Mouse (Mus musculus) heart, adult 18-20 months (tissue): ENCODE measurements around the gene Tescl. TPM values are rescaled to one million over a fixed set of nuclear protein-coding genes. Genes with fewer than 3 reads are reported as not detected.

Experiments
- DNase-seq, 2 experiments: peaks; one replicate each; pipeline ENCODE4 v3.0.0; 2021 to 2022; ENCODE audit warnings: mixed read lengths in 1 of 2
- total RNA-seq, 2 experiments: library from RNA; stranded (reverse); gene quantifications; 2 replicates each; pipeline ENCODE4 v1.2.3; 2021

The Tescl gene
- total RNA-seq, 2 experiments from 2014 or later: 0.32 TPM; not detected in 1

DNA sequence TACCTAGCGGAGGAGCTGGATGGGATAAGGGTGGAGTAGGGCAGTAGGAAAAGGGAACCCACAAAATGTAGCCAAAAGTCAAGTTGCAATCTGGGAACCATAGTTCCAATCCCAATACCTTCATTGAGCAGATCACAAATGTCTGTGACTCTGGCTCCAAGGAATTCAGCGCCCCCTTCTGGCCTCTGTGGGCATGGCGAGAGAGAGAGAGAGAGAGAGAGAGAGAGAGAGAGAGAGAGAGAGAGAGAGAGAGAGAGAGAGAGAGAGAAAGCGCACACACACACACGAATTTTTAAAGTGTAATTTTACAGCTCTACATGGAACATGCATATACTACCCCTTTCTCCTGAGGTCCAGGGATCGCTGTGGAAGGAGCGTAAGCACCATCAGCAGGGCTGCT, 29.5 kb upstream of the Tescl start:
- no peak for DNase-seq

DNA sequence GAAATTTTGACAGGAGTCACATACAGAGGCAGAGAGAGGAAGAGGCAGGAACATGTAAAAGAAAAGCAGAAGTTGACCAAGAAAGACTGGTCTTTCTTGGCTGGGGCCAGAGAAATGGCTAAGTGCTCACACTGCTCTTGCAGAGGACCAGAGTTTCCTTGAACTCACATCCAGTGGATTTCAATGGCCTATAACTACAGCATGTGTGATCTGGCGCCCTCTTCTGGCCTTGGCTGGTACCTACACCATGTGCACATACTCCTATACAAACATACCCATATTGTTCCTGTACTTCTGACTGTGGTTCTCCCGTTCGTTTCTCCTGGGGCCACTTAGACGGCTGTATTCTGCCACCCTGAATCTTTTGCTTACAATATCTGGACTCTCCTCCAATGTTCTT, 27.3 kb upstream of the Tescl start:
- DNase-seq: no peak

DNA sequence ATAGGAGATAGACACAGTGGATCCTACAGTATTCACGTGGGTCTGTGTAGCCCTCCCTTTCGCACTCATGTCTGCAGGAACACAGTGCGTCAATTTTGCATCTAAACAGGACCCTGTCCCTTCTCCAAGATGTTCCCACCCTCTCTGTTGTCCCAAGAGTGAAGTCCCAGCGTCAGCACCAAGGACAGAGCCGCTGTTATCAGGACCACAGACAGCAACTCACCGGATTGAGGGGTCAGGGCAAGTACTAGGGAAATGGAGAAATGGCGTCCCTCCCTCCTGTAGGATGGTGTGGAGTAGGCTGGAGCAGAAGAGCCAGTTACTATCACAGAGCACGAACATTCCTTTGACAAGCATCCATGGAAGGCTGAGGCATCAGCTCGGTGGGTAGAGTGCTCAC, 25.5 kb upstream of the Tescl start:
- DNase-seq: peak in 1 of 2 experiments; percentile 45

DNA sequence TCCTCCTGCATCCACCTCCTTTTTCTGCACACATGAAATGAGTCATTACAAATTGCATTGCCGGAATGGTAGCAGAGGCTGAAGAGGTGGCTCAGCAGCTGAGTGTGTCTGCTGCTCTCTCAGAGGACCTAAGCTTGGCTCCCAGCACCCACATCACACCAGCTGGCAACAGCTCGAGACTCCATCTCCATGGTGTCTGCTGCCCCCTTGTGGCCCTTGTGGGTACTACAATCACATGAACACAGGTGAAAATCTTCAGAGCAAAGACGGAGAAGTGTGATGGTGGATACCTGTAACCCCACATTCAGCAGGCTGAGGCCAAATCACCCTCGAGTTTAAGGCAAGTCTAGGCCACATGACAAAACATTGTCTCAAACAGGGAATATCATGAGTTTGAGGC, 24.2 kb upstream of the Tescl start:
- DNase-seq: no peak

DNA sequence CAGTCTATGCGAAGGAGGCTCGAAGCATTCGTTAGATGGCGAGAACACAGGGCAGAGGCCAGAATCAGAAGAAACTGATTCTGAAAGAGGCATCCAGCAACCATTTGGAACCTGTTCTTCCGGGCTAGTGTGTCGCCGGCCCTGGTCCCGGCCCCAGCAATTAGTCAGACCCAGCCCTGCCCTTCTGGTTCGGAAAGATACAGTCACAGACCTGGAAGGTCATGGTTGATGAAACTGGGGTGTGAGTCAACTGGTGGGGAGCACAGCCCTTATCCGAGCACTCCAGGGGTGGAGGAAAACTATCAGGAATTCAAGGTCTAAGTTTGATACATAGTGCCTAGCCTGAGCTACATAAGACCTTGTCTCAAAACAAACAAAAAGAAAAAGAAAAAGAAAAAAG, 22.3 kb upstream of the Tescl start:
- no peak for DNase-seq

DNA sequence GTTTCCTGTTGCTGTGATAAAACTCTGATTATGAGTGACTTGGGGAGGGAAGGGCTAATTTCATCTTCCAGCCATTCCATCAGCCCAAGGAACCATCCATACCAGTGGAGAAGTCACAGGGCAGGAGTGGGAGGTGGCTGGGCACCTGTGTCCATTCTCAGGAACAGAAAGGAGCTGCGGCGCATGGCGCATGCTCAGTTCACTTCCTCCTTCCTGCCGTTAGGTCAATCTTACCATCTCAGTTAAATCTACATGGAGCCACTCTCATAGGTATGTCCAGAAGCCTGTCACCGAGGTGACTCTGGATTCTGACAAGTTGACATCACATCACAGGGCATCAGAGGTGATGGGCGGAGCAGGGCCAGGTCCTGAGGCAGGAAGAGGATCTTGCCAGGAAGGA, 21.9 kb upstream of the Tescl start:
- no peak for DNase-seq

DNA sequence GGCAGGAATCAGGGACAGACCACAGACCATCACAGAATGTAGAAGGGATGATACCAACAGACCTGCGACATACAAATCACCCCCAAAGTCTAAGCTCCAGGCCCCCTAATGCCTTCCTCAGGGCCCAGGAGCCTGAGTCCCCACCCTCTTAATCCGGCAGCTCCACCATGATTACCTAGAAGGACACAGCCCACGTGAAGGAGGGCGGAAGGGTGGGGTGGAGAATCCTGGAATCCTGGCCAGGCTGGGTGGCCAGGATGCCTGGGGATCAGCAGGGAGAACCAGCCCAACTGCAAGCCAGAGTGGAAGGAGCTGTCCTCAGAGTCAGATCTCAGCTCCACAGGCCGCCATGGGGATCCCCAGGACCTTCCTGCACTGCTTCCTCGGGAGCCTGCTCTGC, 15.2 kb upstream of the Tescl start, which contains the start of gene Lypd5:
Gene Lypd5, plus strand, starts transcription at position 301 of the 400 bp plus-strand sequence.
- DNase-seq: no peak

DNA sequence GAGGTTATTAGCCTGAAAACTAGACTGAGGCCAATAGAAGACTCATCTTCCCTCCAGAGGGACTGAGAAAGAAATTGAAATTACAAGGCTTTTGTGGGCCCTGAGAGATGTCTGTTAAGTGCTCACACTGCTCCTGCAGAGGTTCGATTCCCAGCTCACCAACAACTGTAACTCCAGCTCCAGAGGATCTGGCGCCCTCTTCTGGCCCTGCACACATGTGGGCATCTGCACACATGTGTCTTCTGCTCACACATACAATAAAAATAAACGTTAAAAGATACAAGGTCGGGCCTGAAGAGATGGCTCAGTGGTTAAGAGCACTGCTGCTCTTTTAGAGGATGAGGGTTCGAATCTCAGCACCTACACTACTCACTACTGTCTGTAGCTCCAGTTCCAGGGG, 12.7 kb upstream of the Tescl start:
- DNase-seq: no peak

DNA sequence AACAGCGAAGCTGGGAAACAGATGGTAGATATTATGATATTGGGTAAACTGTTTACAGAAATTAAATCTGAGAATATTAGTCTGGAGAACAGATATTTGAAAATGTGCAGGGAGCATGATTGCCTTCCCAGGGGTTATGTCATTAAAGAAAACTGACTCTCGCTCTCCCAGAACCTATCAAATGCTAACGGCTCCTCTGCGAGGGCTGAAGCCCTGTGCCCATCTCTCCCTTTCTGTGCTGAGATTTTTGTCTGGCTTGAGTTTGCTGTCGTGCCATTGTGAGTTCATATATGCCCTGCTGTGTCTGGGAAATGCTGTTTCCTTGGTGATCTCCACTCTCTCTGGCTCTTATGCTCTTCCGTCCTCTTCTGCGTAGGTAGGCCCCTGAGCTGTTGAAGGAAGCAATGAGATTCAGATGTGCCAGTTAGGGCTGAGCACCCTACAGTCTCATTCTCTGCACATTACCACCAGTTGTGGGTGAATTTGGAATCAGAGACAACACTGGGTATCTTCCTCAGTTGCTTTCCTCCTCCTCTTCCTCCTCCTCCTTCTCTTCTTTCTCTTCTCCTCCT, 10.1 kb upstream of the Tescl start:
- DNase-seq: no peak

DNA sequence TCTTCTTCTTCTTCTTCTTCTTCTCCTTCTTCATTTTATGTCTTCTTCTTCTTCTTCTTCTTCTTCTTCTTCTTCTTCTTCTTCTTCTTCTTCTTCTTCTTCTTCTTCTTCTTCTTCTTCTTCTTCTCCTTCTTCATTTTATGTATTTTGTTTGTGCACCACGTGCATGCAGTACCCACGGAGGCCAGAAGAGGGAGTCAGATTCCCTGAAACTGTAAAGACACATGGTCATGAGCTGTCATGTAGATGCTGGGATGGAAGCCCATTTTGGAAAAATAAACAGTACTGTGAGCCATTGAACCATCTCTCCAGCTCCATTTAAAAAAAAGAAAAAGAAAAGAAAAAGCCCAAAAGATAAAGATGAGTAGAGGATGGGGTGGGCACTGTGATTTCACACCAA, 4.5 kb upstream of the Tescl start:
- no peak for DNase-seq

DNA sequence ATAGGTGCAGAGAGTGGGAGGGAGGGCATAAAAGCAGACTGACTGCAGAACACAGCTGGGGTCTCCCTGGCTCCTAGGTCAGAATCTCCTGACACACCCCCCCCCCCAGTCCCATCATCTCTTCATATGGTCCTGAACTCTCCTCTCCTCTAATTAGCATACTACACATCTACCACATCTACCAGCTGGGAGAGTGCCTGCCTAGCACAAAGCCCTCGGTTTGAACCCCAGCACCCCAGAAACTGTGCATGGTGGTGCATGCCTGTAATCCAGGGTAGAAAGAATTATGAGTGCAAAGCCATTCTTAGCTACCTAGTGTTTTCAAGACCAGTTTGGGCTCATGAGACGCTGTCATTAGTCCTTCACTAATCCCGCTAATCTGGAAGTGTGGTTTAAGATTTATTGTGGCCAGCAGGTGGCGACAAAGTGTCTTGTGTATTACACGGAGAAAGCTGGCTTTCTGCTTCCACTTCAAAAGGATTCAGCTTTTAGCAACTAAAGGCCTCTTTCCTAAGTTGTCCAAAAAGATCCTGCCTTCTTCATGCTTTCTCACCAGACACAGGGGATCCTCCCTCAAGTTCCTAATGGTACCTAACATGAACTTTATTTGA, 2.1 kb upstream of the Tescl start:
- DNase-seq: peak; percentile 48 to 83

DNA sequence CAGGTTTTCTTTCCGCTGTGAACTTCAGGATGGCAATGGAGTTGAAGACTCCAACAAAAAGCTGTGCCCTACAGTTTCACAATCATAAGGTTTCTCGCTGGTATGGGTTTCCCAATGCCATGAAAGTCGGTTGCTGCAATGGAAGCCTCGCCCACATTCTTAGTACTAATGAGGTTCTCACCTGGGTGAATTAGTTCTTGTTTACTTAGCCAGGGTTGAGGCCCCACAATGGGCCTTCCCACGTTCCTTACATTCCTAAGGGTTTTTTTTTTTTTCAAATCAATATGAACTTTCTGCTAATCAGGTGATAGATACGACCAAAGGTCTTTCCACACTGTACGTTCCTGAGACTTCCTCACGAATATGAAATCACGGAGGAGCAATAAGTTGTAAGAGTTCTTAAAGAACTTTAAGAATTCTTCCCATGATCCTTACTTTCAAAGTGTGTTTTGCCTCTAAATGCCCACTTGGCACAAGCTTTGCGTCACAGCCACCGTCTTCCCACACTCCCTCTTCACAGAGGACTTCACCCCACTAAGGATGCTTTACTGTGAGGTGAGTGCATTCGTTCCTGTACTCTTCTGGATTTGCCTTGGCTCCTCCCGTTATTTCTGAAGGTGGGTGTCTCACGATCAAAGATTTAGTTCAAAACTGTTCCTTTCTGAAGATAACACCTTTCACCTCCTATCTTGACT, 6.3 kb downstream of the Tescl start:
- DNase-seq: no peak

DNA sequence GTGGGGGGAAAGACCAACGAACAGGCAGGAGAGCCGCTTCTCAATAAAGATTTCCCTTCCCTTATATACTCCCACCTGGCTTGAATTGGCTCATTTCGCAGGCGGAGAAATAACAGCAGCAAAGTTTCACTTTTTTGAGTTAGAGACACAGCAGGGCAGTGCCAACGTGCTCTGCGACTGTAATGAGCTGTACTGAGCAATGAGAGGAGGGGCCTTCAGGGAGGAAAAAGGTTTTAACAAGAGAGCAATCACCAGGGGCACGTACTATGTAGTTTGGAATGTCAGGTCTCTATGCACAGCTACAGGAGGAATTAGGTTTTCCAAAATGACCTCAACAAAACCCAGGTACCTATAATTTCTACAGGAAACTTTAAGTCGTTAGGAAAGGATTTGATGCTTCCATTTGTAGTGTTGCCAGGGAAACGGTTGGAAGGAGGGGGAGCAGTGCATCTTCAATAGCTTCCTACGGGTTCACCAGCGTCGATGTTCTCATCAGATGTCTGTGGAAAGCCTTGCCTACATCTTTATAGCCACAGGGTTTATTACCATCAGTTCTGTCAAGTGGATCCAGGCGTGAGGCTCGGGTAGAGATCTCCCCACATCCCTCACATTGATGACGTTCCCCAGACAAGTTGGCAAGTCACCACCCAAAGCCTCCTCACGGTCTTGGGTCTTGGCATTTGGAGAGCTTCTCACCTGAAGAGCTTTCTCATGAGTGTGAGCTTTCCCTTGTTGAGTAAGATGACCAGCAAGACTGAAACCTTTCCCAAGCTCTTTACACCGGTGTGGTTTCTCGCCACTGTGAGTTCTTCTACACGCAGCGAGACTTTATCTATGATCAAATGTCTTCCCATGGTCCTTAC, 7.2 kb downstream of the Tescl start:
- DNase-seq: no peak

DNA sequence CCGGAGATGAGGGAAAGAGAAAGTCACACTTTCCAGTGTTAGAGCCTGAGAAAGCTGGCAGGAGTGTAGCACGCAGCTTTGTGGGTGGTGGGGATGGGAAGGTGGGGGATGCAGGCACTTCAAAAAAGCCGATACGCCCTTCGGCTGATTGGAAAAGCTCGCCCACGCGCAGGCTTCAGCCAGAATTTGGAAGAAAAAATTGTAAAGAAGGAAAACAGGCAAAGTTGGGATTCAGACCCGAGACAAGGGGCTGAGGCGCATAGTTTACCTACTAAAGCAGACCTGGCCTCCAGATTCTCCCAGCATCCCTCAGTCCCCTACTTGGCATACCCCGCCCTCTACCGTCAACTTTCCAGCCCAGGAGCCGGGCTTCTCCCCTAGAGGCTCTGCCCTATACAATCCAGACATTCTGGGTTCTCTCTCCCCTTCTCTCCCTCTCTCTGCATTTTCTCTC, 8.0 kb downstream of the Tescl start:
- no peak for DNase-seq

DNA sequence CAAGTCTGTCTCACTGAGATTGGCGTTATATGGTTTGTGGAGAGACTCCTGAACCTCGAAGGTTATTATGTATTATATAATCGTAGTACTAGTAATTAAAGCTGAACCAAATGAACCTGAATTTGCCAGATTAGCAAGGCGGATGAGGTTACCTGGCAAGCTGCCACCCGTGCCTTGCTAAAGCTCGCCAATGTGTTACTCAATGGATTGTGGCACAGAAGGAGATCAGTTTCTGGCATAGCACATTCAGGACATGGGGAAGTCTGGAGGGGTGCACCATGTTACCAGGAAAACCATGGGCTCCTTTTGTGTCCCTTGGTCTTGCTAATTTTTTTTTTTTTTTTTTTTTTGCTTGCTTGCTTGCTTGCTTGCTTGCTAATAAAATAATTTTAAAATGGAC, 8.5 kb downstream of the Tescl start:
- DNase-seq: no peak

DNA sequence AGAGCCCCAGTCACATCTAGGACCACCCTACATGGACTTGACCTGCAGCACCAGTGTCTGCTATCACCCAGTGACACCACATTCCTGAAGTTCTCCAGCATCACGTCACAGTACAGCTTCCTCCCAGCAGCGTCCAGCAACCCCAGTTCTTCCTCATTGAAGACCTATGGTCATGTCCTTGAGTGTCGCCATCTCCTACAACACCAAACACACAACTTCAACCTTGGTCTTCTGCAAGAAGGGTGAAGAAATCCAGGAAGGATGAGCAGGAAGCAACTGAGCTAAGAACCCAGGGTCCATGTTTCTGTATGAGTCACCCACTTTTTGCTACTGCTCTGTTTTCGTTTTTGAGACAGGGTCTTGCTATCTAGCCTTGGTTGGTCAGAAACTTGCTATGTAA, 11.1 kb downstream of the Tescl start:
- no peak for DNase-seq

DNA sequence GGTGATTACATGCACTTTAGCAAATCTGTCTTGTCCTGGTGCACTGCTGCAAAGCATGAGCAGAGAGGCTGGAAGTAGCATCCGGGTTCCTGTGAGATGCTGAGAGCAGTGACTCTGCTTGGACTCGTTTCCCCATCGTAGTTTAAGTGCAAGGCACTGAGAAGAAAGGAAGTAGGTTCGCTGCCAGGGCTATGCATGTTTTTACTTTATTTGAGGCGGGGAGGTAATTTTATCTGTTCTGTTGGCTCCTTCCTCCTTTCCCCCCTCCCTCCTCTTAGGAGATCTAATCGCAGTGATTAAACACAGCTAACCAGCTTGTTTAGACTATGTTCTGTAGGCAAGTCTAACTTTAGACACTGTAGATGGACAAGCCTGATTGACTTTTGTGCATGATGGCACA, 14.8 kb downstream of the Tescl start:
- no peak for DNase-seq

DNA sequence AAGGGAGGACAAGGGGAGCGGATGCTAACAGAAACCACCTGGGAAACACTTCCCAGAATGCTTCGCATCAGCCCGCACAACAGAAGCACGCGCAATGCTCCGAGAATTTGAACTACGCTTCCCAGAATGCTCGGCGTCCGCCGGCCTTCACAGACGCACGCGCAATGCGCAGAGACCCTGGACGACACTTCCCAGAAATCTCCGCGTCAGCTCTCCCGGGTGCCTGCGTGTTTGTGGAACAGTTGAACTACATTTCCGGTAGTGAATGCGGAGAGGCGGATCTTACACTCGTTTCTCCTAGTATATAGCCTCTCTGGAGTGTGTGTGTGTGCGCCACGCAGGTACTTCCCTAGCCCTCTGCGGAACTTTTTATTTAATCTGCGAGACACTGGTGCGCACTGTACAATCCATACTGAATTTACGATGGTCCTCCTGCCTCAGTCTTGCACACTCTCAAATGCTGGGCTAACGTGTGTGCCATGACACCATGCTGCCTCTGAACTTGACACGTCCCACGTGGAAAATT, 17.1 kb downstream of the Tescl start, which contains the start of gene Zfp94:
Gene Zfp94, minus strand, starts transcription at position 100 of the 526 bp plus-strand sequence.
- peak; percentile 97 for DNase-seq

DNA sequence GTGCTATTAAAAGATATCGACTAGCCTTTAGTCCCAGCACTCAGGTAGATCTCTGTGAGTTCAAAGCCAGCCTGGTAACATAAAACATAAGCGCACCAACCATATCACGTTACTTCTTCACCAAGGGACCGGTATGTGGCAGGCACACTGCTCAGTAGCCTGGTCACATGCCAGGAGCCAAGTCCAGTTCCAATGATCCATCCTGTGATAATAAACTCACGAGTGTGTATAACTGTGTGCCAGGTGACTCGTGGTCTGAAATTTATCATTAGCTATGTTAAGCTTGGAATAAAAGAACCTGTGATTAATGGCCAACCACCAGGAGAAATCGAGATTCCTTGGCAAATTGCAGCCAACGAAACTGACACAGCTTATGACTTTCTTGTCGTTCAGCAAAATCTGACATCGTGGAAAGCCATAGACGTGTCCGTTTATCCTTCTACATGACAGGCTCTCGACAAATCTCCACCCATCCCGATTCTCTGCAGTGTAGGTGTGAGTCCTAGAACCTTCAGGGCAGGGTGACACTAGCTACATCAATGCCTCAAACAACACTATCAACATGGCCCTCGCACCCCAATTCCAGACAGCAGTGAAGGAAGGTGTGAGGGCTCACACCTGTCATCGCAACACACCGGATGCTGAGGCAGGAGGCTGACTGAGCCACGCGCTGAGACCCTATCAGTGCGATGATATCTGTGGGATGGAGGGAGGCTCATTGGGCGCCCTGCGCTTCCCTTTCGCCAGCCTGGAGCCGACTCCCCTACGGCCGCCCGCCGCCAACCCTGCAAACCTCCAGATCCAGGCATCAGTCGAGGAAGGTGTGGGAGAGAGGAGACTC, 17.8 kb downstream of the Tescl start:
- no peak for DNase-seq

DNA sequence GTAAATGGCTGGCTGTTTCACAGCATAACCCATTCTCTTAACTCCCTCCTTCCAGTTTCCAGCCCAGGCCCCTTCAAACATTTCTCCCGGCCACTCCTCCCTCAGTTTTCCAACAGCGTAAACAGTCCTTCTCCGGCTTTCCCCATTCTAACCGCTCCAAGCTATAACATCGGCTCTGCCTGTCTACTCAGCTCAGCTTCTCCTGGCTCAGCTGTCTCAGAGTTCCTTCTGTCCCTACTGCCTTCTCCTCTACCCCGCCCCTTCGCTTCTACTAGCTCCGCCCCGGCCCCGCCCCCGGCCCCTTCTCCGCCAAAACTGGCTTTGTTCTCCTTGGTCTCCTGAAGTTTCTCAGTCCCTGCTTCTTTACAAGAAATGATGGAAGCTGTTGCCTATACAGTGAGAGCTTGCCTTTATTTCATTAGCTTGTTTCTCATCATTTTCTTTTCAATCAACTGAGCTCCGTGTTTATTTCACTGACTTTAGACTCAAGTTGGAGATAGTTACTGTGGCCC, 32.9 kb downstream of the Tescl start, which contains the start of gene Zfp61:
Gene Zfp61, minus strand, starts transcription at position 462 of the 512 bp plus-strand sequence.
- peak; percentile 45 to 53 for DNase-seq
